Mouse (Mus musculus) cerebellum, adult 2 months (tissue): ENCODE measurements around the gene Gtf2h2. TPM values are rescaled to one million over a fixed set of nuclear protein-coding genes. Genes with fewer than 3 reads are reported as not detected.
"Not testable (repeated sequence)": the region's sequence is repeated elsewhere in the genome, so short reads cannot be mapped to it uniquely, and the experiment has no call there.

Experiments used
- DNase-seq, 2 experiments: peaks; one replicate each; pipeline ENCODE4 v3.0.0; 2021
- H3K27ac ChIP-seq: fragments of 200-500 bp; 2 replicates; pipeline ENCODE4 v1.5.1; 2012; ENCODE audit warnings: low read length, control low read depth, inconsistent platforms; ENCODE audit not compliant: insufficient read depth
- H3K27me3 ChIP-seq: fragments of 200-500 bp; 2 replicates; pipeline ENCODE4 v1.6.1; 2012; ENCODE audit warnings: inconsistent platforms, mild to moderate bottlenecking, low read length, moderate library complexity; ENCODE audit not compliant: control insufficient read depth, insufficient read depth
- H3K4me1 ChIP-seq: fragments of 200-500 bp; 2 replicates; pipeline ENCODE4 v1.6.1; 2011; ENCODE audit warnings: low read length; ENCODE audit not compliant: control insufficient read depth, insufficient read depth
- H3K4me3 ChIP-seq: fragments of 200-500 bp; replicated peaks from 2 replicates; pipeline ENCODE3; 2011; ENCODE audit warnings: mild to moderate bottlenecking, low read depth, low read length, control low read depth; ENCODE audit not compliant: insufficient read depth
- CTCF ChIP-seq: fragments of 200-500 bp; IDR thresholded peaks from 2 replicates; pipeline ENCODE4 v1.5.1; 2011; ENCODE audit warnings: low read depth, mild to moderate bottlenecking, control low read depth, low read length, moderate library complexity, borderline replicate concordance; ENCODE audit not compliant: insufficient read depth
- POLR2A ChIP-seq: fragments of 200-500 bp; IDR thresholded peaks from 2 replicates; pipeline ENCODE4 v1.6.1; 2011; ENCODE audit warnings: low read length, control low read depth, borderline replicate concordance; ENCODE audit not compliant: insufficient read depth
- WGBS: fragments of 180-500 bp; shearing (Covaris S2); methylation state at CpG from one replicate; pipeline ENCODE4 v1.1.7; 2018; 5-methylcytosine and 5-hydroxymethylcytosine counted together
- polyA plus RNA-seq: library from polyadenylated mRNA; depleted of rRNA; stranded (reverse); fragments of >200 nt; gene quantifications from 2 replicates; pipeline ENCODE4 v1.2.3, GENCODE M21; 2012

Gtf2h2 gene
- polyA plus RNA-seq, 1 experiment: 67.1 TPM

DNA sequence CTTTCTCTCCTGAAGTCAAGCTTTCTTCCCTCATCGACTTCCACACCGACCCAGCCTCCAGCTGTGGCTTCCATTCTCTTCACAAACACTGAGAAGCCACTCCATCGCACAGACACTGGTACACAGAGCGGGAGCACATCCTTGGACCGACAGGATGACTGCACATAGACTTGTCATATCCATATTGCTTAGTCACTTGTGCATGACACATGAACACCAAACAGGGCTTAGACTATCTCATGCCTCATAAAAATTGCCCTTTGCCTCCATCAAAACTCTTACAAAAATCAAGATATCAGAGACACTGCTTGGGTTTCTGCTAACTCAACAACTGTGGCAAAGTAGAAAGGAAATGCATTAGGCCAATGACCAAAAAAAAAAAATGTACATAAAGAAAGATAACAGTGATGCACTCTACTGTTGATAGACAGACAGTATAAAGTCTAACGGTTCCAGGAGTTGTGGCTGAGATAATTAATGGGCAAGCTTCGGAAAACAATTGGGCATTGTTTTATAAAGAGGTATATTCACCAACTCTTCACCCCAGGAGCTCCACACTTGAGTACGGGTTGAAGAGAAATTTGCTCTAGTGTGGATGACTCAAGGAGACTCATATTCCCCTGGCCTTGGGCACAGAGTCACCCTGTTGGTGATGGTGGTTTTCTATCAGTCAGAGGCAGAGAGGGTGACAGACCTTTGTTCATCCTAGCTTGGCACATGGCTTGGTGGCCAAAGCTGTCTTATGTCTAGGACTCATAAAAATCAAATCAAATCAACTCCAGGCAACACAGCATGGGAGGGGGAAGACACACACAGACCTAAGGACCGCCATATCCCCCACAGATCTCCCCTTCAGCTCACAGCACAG is 29.6 kb upstream of the Gtf2h2 start:
- TF ChIP-seq POLR2A (no peak), CTCF (no peak)
- Histone ChIP-seq H3K4me3 (no peak overlapping the region), H3K4me1 (peaks cover 5% of the 10 kb centered on the region), H3K27me3 (no peaks in the 10 kb centered on the region), H3K27ac (no peak overlapping the region)
- 82% methylated on average over 9 of the region's 9 CpGs for WGBS
- no peak for DNase-seq

DNA sequence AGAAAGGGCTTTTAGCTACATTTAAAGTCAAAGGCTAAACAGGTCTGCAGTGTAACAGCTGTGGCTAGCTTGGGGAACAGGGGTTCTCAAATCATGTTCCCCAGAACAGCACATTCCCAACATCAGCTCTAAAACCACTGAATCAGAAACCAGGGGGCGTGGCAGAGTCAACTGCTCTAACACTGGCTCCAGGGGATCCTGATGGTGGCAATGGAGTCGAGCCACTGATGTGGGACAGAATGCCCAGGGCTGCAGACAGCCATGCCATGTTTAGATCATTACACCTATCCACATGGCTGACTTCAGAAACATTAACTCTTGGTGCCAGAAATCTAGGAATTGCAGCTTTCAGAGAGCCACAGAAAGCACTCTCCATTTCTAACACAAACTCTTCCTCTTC is 26.8 kb upstream of the Gtf2h2 start:
- Histone ChIP-seq H3K27me3 (no peaks in the 10 kb centered on the region), H3K27ac (no peak overlapping the region), H3K4me1 (peaks cover 4% of the 10 kb centered on the region), H3K4me3 (no peak overlapping the region)
- no peak for DNase-seq
- no peak for TF ChIP-seq CTCF
- TF ChIP-seq POLR2A: no peak
- 49% methylated on average over 2 of the region's 2 CpGs for WGBS

DNA sequence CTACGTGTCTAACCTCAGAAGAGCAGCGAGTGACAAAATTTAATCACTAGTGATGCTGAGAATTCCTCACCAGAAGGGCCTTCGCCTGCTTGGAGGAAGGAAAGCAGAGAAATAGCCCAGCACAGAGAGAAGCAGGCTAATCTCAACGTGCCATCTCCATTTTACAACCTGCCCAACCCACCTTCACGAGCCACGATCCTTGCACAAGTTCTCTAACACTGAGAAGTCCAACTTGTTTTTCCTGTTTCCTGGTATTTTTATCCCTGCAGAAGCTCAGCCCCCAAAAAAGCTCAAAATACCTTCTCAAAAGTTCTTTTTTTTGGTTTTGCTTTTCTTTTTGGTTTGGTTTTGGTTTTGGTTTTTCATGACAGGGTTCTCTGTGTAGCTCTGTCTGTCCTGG is 25.8 kb upstream of the Gtf2h2 start:
- WGBS: 91% methylated on average over 6 of the region's 6 CpGs
- Histone ChIP-seq H3K4me1 (peaks cover 4% of the 10 kb centered on the region), H3K27me3 (no peaks in the 10 kb centered on the region), H3K27ac (no peak overlapping the region), H3K4me3 (no peak overlapping the region)
- DNase-seq: no peak
- no peak for TF ChIP-seq POLR2A
- no peak for TF ChIP-seq CTCF

DNA sequence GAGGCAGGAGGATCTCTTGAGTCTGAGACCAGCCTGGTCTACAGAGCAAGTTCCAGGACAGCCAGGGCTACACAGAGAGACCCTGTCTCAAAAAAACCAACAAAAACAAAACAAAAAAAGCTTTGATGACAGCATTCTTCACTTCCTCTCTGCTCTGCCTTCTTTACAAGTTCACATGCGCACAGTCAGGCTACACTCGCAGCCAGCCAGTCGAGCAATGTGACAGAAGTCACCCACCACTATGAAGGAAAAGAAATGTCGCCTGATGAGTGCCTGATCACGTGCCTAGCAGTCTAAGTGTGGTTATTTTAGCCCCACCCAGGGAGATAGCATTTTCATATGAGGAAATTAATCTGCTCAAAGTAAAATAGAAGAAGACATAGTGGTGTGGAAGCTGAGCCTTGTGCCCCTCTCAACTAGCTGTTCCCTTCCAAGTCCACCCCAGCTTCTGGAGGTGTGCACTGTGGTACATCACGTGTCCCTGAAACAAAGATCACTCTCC is 25.3 kb upstream of the Gtf2h2 start:
- Histone ChIP-seq H3K4me1 (peaks cover 4% of the 10 kb centered on the region), H3K27me3 (no peaks in the 10 kb centered on the region), H3K27ac (0 out of 2 replicates have a peak overlapping the region, but pooled peaks have one; percentile 27), H3K4me3 (no peak overlapping the region)
- TF ChIP-seq CTCF: no peak
- no peak for TF ChIP-seq POLR2A
- DNase-seq: no peak
- WGBS: 86% methylated on average over 6 of the region's 6 CpGs

DNA sequence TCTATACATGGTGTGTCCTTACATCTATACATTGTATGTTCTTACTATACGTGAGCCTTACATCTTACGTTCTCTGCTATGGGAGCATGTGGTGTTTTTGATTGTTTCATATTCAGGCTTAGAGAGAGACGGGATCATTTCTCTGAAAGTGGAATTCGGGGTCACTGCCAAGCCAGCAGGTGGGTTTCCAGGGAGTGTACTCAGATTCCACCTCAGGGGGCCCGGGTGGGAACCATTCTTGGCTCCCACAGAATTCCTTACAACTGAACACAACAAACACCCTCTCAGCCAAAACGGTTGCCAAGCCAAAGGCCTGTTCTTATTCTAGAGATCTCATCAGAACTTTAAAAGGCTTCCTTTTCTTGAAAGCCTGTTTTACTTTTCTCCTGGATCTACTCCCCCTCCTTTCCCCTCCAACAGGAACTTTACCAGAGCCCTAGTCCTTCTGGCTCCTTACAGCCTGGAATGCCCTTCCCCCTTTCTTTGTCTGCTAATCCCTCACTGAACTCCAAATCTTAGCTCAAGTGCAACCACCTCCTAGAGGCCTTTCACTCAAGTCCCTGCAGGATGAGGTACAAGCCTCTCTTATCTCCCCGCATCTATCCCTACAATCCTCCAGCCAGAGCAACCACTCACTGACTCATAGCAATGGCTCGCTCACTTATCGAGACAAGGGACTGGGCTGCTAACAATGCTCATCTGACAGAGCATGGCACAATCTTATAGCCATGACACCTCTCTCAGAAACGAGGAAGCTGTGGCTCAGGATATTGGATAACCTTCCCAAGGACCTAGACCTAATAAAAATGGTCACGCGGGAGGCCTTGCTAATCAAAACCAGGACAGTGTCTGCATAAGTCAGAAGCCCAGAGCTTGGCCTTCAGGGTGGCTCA is 24.1 kb upstream of the Gtf2h2 start:
- H3K27ac ChIP-seq: peak overlapping the region; percentile 58; the same call in 1 of the 2 replicates

DNA sequence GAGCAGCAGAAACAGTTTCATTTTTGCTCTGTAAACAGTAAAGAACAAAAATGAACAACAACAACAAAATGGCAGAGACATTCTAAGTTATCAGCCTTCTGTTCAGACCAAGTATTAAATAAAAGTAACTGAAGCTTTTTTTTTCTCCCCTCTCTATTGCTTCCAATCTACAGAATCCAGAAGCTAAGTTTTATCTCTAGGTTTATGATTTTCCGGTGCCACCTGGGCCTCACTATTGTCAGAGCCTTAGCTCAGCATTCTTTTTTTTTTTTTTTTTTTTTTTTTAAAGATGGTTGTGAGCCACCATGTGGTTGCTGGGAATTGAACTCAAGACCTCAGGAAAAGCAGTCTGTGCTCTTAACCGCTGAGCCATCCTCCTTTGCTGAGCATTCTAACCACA is 20.4 kb upstream of the Gtf2h2 start:
- Histone ChIP-seq H3K4me1 (peaks cover 4% of the 10 kb centered on the region), H3K27ac (no peak overlapping the region), H3K4me3 (no peak overlapping the region), H3K27me3 (no peaks in the 10 kb centered on the region)
- no peak for TF ChIP-seq POLR2A
- TF ChIP-seq CTCF: no peak
- no peak for DNase-seq
- WGBS: 91% methylated on average over 2 of the region's 2 CpGs

More for the DNA sequence above, 24.1 kb upstream of the Gtf2h2 start:
- H3K4me1 ChIP-seq: peaks cover 4% of the 10 kb centered on the region
- TF ChIP-seq CTCF: no peak
- TF ChIP-seq POLR2A: no peak
- 29% methylated on average over 12 of the region's 12 CpGs for WGBS
- H3K27me3 ChIP-seq: no peaks in the 10 kb centered on the region
- DNase-seq: peak in 1 of 2 experiments; percentile 41
- H3K4me3 ChIP-seq: no peak overlapping the region

DNA sequence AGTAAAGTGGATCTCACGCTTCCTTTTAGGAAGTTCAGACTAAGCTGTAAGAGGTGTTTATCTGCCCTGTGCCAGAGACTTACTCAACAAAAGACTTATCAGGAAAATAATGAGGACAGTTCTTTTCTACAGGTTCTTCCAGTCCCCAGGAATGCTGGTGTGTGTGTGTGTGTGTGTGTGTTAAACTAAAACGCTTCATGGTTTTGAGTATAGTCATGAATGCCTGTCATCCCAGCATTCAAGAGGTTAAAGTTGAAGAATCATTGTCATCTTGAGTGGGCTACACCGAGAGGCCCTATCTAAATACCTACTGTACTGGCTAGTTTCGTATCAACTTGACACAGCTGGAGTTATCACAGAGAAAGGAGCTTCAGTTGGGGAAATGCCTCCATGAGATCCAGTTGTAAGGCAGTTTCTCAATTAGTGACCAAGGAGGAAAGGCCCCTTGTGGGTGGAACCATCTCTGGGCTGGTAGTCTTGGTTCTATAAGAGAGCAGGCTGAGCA is 19.5 kb upstream of the Gtf2h2 start:
- H3K4me1 ChIP-seq: peaks cover 4% of the 10 kb centered on the region
- DNase-seq: no peak
- no peak overlapping the region for H3K27ac ChIP-seq
- no peak overlapping the region for H3K4me3 ChIP-seq
- 77% methylated on average over 4 of the region's 4 CpGs for WGBS
- TF ChIP-seq POLR2A (no peak), CTCF (no peak)
- H3K27me3 ChIP-seq: no peaks in the 10 kb centered on the region

DNA sequence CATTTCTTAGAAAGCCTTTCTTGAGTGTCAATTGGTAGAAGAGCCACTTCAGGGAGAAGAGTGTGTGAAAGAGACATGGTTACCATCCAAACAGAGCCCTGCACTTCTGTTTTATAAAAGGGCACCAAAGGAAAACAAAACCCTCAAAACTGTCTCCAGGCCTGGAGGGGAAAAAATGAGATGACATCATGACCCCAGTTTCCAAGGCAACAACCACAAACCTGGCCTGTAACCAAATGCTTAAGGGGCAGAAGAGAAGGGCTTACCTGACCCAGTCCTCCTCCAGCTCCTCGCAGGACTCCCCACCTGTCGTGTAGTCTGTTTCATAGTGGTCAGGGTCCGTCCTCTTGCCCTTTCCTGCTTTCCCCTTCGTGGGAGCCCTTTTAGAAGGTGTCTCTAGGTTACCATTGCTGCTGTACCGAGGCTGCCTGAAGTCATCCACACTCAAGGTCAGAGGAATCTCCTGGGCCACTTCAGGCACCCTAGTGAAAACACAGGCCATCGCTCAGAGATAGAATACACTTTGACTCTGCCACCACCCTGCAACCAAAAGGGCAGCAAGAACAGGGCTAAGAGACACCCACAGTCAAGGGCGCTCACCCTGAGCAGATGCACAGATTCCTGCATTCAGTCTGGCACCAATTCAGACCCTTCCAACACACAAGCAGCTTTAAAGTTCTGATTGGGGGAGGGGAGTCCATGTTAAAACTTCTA is 18.9 kb upstream of the Gtf2h2 start:
- 65% methylated on average over 7 of the region's 7 CpGs for WGBS
- TF ChIP-seq POLR2A: no peak
- no peak for TF ChIP-seq CTCF
- Histone ChIP-seq H3K27me3 (no peaks in the 10 kb centered on the region), H3K4me3 (no peak overlapping the region), H3K27ac (no peak overlapping the region; the same call in 1 of the 2 replicates), H3K4me1 (no peaks in the 10 kb centered on the region)
- no peak for DNase-seq

DNA sequence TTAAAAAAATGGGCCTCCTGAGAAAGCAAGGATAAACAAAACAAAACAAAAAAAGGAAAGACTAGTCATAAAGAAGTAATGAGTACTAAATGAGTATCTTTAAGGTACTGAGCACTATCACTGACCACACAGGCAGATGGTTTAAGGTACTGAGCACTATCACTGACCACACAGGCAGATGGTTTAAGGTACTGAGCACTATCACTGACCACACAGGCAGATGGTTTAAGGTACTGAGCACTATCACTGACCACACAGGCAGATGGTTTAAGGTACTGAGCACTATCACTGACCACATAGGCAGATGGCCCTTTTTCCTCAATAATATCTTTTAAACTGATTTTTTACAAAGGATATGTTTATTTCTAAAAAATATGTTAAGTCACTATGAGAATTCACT is 7.2 kb upstream of the Gtf2h2 start:
- H3K4me3 ChIP-seq, H3K27me3 ChIP-seq, H3K4me1 ChIP-seq, H3K27ac ChIP-seq, DNase-seq: not testable (repeated sequence)
